Mouse (Mus musculus): Measurements from ENCODE around the gene Sct. TPM values are rescaled to one million over a fixed set of nuclear protein-coding genes. Genes with fewer than 3 reads are reported as not detected.

Sct gene
- not detected for polyA plus RNA-seq (2015; fragmentation: Illumina TruSeq; extraction: RNeasy Lipid Tissue Mini Kit (QIAGEN cat#74804); ENCODE audit: insufficient read depth, low replicate concordance)

GRCm38 (mm10) chr7:141278766-141279590 lies at the start of gene Sct:
TSS of gene Sct (minus strand) at chr7:141279133.

GRCm38 (mm10) chr7:141327469-141328372 lies 48.8 kb upstream of the Sct start, which contains the start of the genes Deaf1 and Tmem80:
TSS of gene Deaf1 (minus strand) at chr7:141327690.
TSS of gene Tmem80 (plus strand) at chr7:141327739.

GRCm38 (mm10) chr7:141291921-141292582 lies 13.1 kb upstream of the Sct start, which contains the start of gene Drd4:
TSS of gene Drd4 (plus strand) at chr7:141292006.

GRCm38 (mm10) chr7:141276546-141276945 lies 2.4 kb downstream of the Sct start, which contains the start of gene Cdhr5:
TSS of gene Cdhr5 (minus strand) at chr7:141276786.

GRCm38 (mm10) chr7:141265739-141266561 lies 13.0 kb downstream of the Sct start, which contains the start of gene Irf7:
TSS of gene Irf7 (minus strand) at chr7:141266481.

Other genes starting within 250 kb of the Sct start
- gene B4galnt4, start 218.0 kb downstream of the Sct start, polyA plus RNA-seq (2015; fragmentation: Illumina TruSeq; extraction: RNeasy Lipid Tissue Mini Kit (QIAGEN cat#74804); ENCODE audit: insufficient read depth, low replicate concordance): 0.21 TPM
- gene Pkp3, start 200.9 kb downstream of the Sct start, polyA plus RNA-seq (2015; fragmentation: Illumina TruSeq; extraction: RNeasy Lipid Tissue Mini Kit (QIAGEN cat#74804); ENCODE audit: insufficient read depth, low replicate concordance): 14.6 TPM
- gene Sigirr, start 178.6 kb downstream of the Sct start, polyA plus RNA-seq (2015; fragmentation: Illumina TruSeq; extraction: RNeasy Lipid Tissue Mini Kit (QIAGEN cat#74804); ENCODE audit: insufficient read depth, low replicate concordance): 22.3 TPM
- gene Ano9, start 161.3 kb downstream of the Sct start, polyA plus RNA-seq (2015; fragmentation: Illumina TruSeq; extraction: RNeasy Lipid Tissue Mini Kit (QIAGEN cat#74804); ENCODE audit: insufficient read depth, low replicate concordance): not detected
- gene Ptdss2, start 156.8 kb downstream of the Sct start, polyA plus RNA-seq (2015; fragmentation: Illumina TruSeq; extraction: RNeasy Lipid Tissue Mini Kit (QIAGEN cat#74804); ENCODE audit: insufficient read depth, low replicate concordance): 20.3 TPM
- 38.6 TPM for gene Rnh1, start 106.3 kb downstream of the Sct start, polyA plus RNA-seq (2015; fragmentation: Illumina TruSeq; extraction: RNeasy Lipid Tissue Mini Kit (QIAGEN cat#74804); ENCODE audit: insufficient read depth, low replicate concordance)
- 16.9 TPM for gene Hras, start 85.1 kb downstream of the Sct start, polyA plus RNA-seq (2015; fragmentation: Illumina TruSeq; extraction: RNeasy Lipid Tissue Mini Kit (QIAGEN cat#74804); ENCODE audit: insufficient read depth, low replicate concordance)
- 1.5 TPM for gene Lrrc56, start 85.0 kb downstream of the Sct start, polyA plus RNA-seq (2015; fragmentation: Illumina TruSeq; extraction: RNeasy Lipid Tissue Mini Kit (QIAGEN cat#74804); ENCODE audit: insufficient read depth, low replicate concordance)
- 2.9 TPM for gene Lmntd2, start 65.1 kb downstream of the Sct start, polyA plus RNA-seq (2015; fragmentation: Illumina TruSeq; extraction: RNeasy Lipid Tissue Mini Kit (QIAGEN cat#74804); ENCODE audit: insufficient read depth, low replicate concordance)
- gene Rassf7, start 63.3 kb downstream of the Sct start, polyA plus RNA-seq (2015; fragmentation: Illumina TruSeq; extraction: RNeasy Lipid Tissue Mini Kit (QIAGEN cat#74804); ENCODE audit: insufficient read depth, low replicate concordance): 3.6 TPM
- gene Phrf1, start 50.3 kb downstream of the Sct start, polyA plus RNA-seq (2015; fragmentation: Illumina TruSeq; extraction: RNeasy Lipid Tissue Mini Kit (QIAGEN cat#74804); ENCODE audit: insufficient read depth, low replicate concordance): 70.7 TPM
- 74.7 TPM for gene Irf7, start 12.7 kb downstream of the Sct start, polyA plus RNA-seq (2015; fragmentation: Illumina TruSeq; extraction: RNeasy Lipid Tissue Mini Kit (QIAGEN cat#74804); ENCODE audit: insufficient read depth, low replicate concordance)
- gene Cdhr5, start 2.3 kb downstream of the Sct start, polyA plus RNA-seq (2015; fragmentation: Illumina TruSeq; extraction: RNeasy Lipid Tissue Mini Kit (QIAGEN cat#74804); ENCODE audit: insufficient read depth, low replicate concordance): 0.19 TPM
- gene Drd4, start 12.9 kb upstream of the Sct start, polyA plus RNA-seq (2015; fragmentation: Illumina TruSeq; extraction: RNeasy Lipid Tissue Mini Kit (QIAGEN cat#74804); ENCODE audit: insufficient read depth, low replicate concordance): not detected
- gene Deaf1, start 48.6 kb upstream of the Sct start, polyA plus RNA-seq (2015; fragmentation: Illumina TruSeq; extraction: RNeasy Lipid Tissue Mini Kit (QIAGEN cat#74804); ENCODE audit: insufficient read depth, low replicate concordance): 23.2 TPM
- gene Tmem80, start 48.6 kb upstream of the Sct start, polyA plus RNA-seq (2015; fragmentation: Illumina TruSeq; extraction: RNeasy Lipid Tissue Mini Kit (QIAGEN cat#74804); ENCODE audit: insufficient read depth, low replicate concordance): 56.8 TPM
- gene Eps8l2, start 59.7 kb upstream of the Sct start, polyA plus RNA-seq (2015; fragmentation: Illumina TruSeq; extraction: RNeasy Lipid Tissue Mini Kit (QIAGEN cat#74804); ENCODE audit: insufficient read depth, low replicate concordance): 0.76 TPM
- 140 TPM for gene Taldo1, start 113.1 kb upstream of the Sct start, polyA plus RNA-seq (2015; fragmentation: Illumina TruSeq; extraction: RNeasy Lipid Tissue Mini Kit (QIAGEN cat#74804); ENCODE audit: insufficient read depth, low replicate concordance)
- gene Gatd1, start 135.0 kb upstream of the Sct start, polyA plus RNA-seq (2015; fragmentation: Illumina TruSeq; extraction: RNeasy Lipid Tissue Mini Kit (QIAGEN cat#74804); ENCODE audit: insufficient read depth, low replicate concordance): 38.7 TPM
- not detected for gene Cend1, start 150.4 kb upstream of the Sct start, polyA plus RNA-seq (2015; fragmentation: Illumina TruSeq; extraction: RNeasy Lipid Tissue Mini Kit (QIAGEN cat#74804); ENCODE audit: insufficient read depth, low replicate concordance)
- 10.7 TPM for gene Slc25a22, start 158.8 kb upstream of the Sct start, polyA plus RNA-seq (2015; fragmentation: Illumina TruSeq; extraction: RNeasy Lipid Tissue Mini Kit (QIAGEN cat#74804); ENCODE audit: insufficient read depth, low replicate concordance)
- 4.4 TPM for gene Pidd1, start 164.9 kb upstream of the Sct start, polyA plus RNA-seq (2015; fragmentation: Illumina TruSeq; extraction: RNeasy Lipid Tissue Mini Kit (QIAGEN cat#74804); ENCODE audit: insufficient read depth, low replicate concordance)
- gene Rplp2, start 168.2 kb upstream of the Sct start, polyA plus RNA-seq (2015; fragmentation: Illumina TruSeq; extraction: RNeasy Lipid Tissue Mini Kit (QIAGEN cat#74804); ENCODE audit: insufficient read depth, low replicate concordance): 512 TPM
- gene Pnpla2, start 176.1 kb upstream of the Sct start, polyA plus RNA-seq (2015; fragmentation: Illumina TruSeq; extraction: RNeasy Lipid Tissue Mini Kit (QIAGEN cat#74804); ENCODE audit: insufficient read depth, low replicate concordance): 29.7 TPM
- 4.5 TPM for gene Cracr2b, start 182.0 kb upstream of the Sct start, polyA plus RNA-seq (2015; fragmentation: Illumina TruSeq; extraction: RNeasy Lipid Tissue Mini Kit (QIAGEN cat#74804); ENCODE audit: insufficient read depth, low replicate concordance)
- gene Cd151, start 188.3 kb upstream of the Sct start, polyA plus RNA-seq (2015; fragmentation: Illumina TruSeq; extraction: RNeasy Lipid Tissue Mini Kit (QIAGEN cat#74804); ENCODE audit: insufficient read depth, low replicate concordance): 31.2 TPM
- 6.3 TPM for gene Polr2l, start 196.0 kb upstream of the Sct start, polyA plus RNA-seq (2015; fragmentation: Illumina TruSeq; extraction: RNeasy Lipid Tissue Mini Kit (QIAGEN cat#74804); ENCODE audit: insufficient read depth, low replicate concordance)
- gene Tspan4, start 196.1 kb upstream of the Sct start, polyA plus RNA-seq (2015; fragmentation: Illumina TruSeq; extraction: RNeasy Lipid Tissue Mini Kit (QIAGEN cat#74804); ENCODE audit: insufficient read depth, low replicate concordance): 22.2 TPM